Mouse (Mus musculus) small intestine, adult 2 months (tissue): ENCODE data around the gene Edn3. TPM values are rescaled to one million over a fixed set of nuclear protein-coding genes. Genes with fewer than 3 reads are reported as not detected.

Experiments
- H3K27ac ChIP-seq: fragments of 200-500 bp; 2 replicates; pipeline ENCODE4 v1.5.1; 2012; ENCODE audit warnings: low read depth, low read length, control low read depth, inconsistent platforms; ENCODE audit not compliant: insufficient read depth
- H3K27me3 ChIP-seq: fragments of 200-500 bp; 2 replicates; pipeline ENCODE4 v1.6.1; 2012; ENCODE audit warnings: mild to moderate bottlenecking, moderate library complexity, low read length, inconsistent platforms; ENCODE audit not compliant: control insufficient read depth, insufficient read depth
- H3K36me3 ChIP-seq: fragments of 200-500 bp; 2 replicates; pipeline ENCODE4 v1.6.1; 2012; ENCODE audit warnings: mild to moderate bottlenecking, low read length, control low read depth, inconsistent platforms; ENCODE audit not compliant: control insufficient read depth, insufficient read depth
- H3K4me1 ChIP-seq: fragments of 200-500 bp; 2 replicates; pipeline ENCODE4 v1.6.1; 2012; ENCODE audit warnings: low read length, inconsistent platforms, mixed read lengths; ENCODE audit not compliant: control insufficient read depth, insufficient read depth, insufficient read length
- H3K4me3 ChIP-seq: fragments of 200-500 bp; 2 replicates; pipeline ENCODE4 v1.5.1; 2012; ENCODE audit warnings: low read depth, mild to moderate bottlenecking, control low read depth, inconsistent platforms, low read length, moderate library complexity
- CTCF ChIP-seq: fragments of 200-500 bp; IDR thresholded peaks from 2 replicates; pipeline ENCODE4 v1.5.1; 2012; ENCODE audit warnings: low read depth, mild to moderate bottlenecking, control low read depth, inconsistent platforms, low read length, moderate library complexity, mixed read lengths; ENCODE audit not compliant: insufficient replicate concordance, insufficient read length; ENCODE audit errors: extremely low read depth
- POLR2A ChIP-seq: fragments of 200-500 bp; IDR thresholded peaks from 2 replicates; pipeline ENCODE4 v1.6.1; 2012; ENCODE audit warnings: low read depth, mild to moderate bottlenecking, control low read depth, inconsistent platforms, low read length, moderate library complexity
- WGBS: fragments of 180-500 bp; shearing (Covaris S2); methylation state at CpG from one replicate; pipeline ENCODE4 v1.1.7; 2018; 5-methylcytosine and 5-hydroxymethylcytosine counted together
- polyA plus RNA-seq: library from polyadenylated mRNA; depleted of rRNA; stranded (reverse); fragments of >200 nt; gene quantifications from 2 replicates; pipeline ENCODE4 v1.2.3, GENCODE M21; 2012

Gene Edn3
- polyA plus RNA-seq, 1 experiment = 18.6 TPM

- H3K4me1 ChIP-seq = peaks cover 28% of the 10 kb centered on the region
- H3K4me3 ChIP-seq = no peak overlapping the region
- peak overlapping the region; percentile 95 for H3K27ac ChIP-seq
- H3K27me3 ChIP-seq = no peaks in the 10 kb centered on the region
- TF ChIP-seq POLR2A (no peak), CTCF (no peak)
- 18% methylated on average over 1 of the region's 1 CpGs for WGBS
- H3K36me3 ChIP-seq = no peaks in the 10 kb centered on the region
These were observed 13.2 kb upstream of the Edn3 start for GRCm38 (mm10) chr2:174747182-174747581.

- TF ChIP-seq CTCF (no peak), POLR2A (no peak)
- 31% methylated on average over 8 of the region's 8 CpGs for WGBS
- Histone ChIP-seq H3K27me3 (no peaks in the 10 kb centered on the region), H3K4me1 (peaks cover 28% of the 10 kb centered on the region), H3K36me3 (no peaks in the 10 kb centered on the region), H3K27ac (peak overlapping the region; percentile 95), H3K4me3 (0 out of 2 replicates have a peak overlapping the region, but pooled peaks have one; percentile 5)
These were observed 12.0 kb upstream of the Edn3 start for GRCm38 (mm10) chr2:174748381-174748780.

DNA sequence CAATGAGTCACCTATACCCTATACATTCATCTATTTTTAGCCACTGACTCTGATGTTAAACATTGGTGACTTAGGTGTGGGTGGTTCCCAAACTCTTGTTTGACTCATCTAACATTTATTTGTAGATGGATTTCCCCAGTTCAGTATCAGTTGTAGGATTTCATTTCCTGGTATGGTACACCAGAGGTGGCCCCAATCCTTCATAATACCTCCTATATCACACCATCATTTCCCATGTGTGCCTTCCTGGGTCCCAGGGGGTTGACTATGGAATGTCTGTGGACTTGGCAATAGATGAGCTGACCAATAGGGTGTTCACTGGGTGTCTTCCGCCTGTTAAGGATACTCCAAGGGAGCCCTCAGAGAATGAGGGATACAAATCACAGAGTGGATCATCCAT, 7.2 kb upstream of the Edn3 start:
- Histone ChIP-seq H3K4me3 (no peak overlapping the region), H3K4me1 (peaks cover 19% of the 10 kb centered on the region), H3K36me3 (no peaks in the 10 kb centered on the region), H3K27ac (no peak overlapping the region), H3K27me3 (no peaks in the 10 kb centered on the region)
- WGBS = 86% methylated on average over 1 of the region's 1 CpGs
- TF ChIP-seq POLR2A (no peak), CTCF (no peak)

DNA sequence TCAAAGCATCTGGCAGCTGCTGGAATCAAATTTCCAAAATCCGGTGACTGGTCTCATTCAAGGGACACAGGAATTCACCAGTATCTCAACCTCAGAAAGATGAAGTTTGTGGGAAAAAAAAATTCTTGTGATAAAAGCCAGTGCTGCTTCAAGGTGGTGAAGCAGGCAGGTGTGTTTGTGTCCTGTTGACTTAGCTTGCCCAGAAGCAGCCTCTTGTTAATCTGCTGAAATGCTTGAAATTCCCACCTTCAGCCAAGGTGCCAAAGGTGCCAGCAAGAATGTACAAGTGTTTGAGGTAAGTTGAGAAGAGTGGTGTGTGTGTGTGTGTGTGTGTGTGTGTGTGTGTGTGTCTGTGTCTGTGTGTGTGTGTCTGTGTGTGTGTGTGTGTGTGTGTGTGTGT, 6.2 kb upstream of the Edn3 start:
- H3K36me3 ChIP-seq = no peaks in the 10 kb centered on the region
- no peaks in the 10 kb centered on the region for H3K27me3 ChIP-seq
- TF ChIP-seq POLR2A (no peak), CTCF (no peak)
- peaks cover 22% of the 10 kb centered on the region; the same call in 1 of the 2 replicates for H3K4me1 ChIP-seq
- no peak overlapping the region for H3K4me3 ChIP-seq
- no peak overlapping the region for H3K27ac ChIP-seq
- WGBS = 93% methylated on average over 1 of the region's 1 CpGs

DNA sequence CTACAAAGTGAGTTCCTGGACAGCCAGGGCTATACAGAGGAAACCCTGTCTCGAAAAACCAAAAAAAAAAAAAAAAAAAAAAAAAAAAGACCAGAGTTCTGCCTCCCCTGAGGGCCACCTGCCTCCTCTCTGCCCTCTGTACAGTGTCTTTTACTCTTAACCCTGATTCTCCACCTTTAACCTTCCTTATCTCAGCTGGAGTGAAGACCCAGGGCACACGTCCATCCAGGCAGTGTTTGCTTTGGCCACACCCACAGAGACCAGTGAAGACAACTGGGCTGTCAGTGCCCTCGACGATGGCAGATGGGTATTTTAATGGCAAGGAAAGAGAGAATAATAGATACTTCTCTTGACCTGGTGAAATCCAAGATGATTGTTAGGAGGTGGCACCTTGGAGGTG, 1.2 kb upstream of the Edn3 start:
- Histone ChIP-seq H3K36me3 (no peaks in the 10 kb centered on the region), H3K27me3 (no peaks in the 10 kb centered on the region), H3K4me1 (peaks cover 31% of the 10 kb centered on the region; the same call in 1 of the 2 replicates), H3K27ac (peak overlapping the region; percentile 75), H3K4me3 (no peak overlapping the region)
- 38% methylated on average over 4 of the region's 4 CpGs for WGBS
- no peak for TF ChIP-seq CTCF
- TF ChIP-seq POLR2A = no peak

GRCm38 (mm10) chr2:174761452-174762101, 1.2 kb downstream of the Edn3 start:
- no peak for TF ChIP-seq CTCF
- H3K4me3 ChIP-seq = peak overlapping the region; percentile 42
- no peaks in the 10 kb centered on the region for H3K36me3 ChIP-seq
- no peak overlapping the region for H3K27ac ChIP-seq
- whole genome bisulfite sequencing = 83% methylated on average over 6 of the region's 6 CpGs
- no peaks in the 10 kb centered on the region for H3K27me3 ChIP-seq
- H3K4me1 ChIP-seq = peaks cover 32% of the 10 kb centered on the region; the same call in 1 of the 2 replicates

GRCm38 (mm10) chr2:174762310-174762709, 1.9 kb downstream of the Edn3 start:
- Histone ChIP-seq H3K36me3 (no peaks in the 10 kb centered on the region), H3K4me1 (peaks cover 30% of the 10 kb centered on the region; the same call in 1 of the 2 replicates), H3K27ac (no peak overlapping the region), H3K27me3 (no peaks in the 10 kb centered on the region), H3K4me3 (no peak overlapping the region)
- TF ChIP-seq POLR2A = no peak
- no peak for TF ChIP-seq CTCF
- WGBS = 92% methylated on average over 2 of the region's 2 CpGs
